Mouse (Mus musculus) kidney, postnatal 25 days (tissue): Measurements from ENCODE around the gene 4930556J24Rik.
"Not testable (repeated sequence)": the region's sequence is repeated elsewhere in the genome, so short reads cannot be mapped to it uniquely, and the experiment has no call there.

ENCODE experiments used
- DNase-seq, 2 experiments: peaks; one replicate each; pipeline ENCODE4 v3.0.0; 2021; ENCODE audit warnings: mixed read lengths in 2 of 2

4930556J24Rik gene

DNA sequence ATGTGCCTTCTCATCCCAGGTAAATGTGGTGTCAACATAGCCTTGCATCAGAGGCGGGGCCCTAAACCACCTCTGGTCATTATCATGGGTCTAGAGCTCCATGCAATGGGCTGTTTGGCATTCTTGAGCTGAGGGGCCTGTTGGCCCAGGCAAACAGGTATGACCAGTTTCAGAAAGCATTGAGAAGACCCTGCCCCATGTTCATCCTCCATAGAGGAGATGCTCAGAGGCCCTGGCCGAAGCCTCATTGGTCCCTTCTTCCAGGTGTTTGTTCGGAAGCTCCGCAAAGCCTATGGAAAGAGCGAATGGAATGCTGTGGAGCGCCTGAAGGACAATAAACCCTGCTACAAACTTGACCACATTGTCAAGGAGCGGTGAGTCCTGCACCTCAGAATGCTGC, 6.2 kb downstream of the 4930556J24Rik start:
- DNase-seq: peak in 1 of 2 experiments; percentile 16

DNA sequence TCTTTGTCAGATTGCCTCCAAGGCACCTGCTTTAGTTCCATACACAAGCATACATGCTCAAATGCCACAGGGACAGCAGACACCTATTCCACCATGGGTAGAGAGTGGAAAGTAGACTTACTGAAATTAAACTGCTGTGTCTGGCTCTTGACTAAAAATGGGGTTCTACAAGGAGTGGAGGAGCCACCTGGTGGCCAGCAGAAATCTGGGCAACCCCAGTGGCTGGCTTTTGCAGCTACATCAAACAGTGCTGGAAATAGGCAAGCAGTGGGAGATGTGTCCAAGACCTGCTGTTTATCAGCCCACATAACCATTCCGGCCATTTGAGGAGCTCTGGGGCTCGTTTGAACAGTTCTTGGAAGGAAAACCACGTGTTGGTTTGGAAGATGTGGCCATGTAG, 6.7 kb downstream of the 4930556J24Rik start:
- DNase-seq: peak in 1 of 2 experiments; percentile 62

DNA sequence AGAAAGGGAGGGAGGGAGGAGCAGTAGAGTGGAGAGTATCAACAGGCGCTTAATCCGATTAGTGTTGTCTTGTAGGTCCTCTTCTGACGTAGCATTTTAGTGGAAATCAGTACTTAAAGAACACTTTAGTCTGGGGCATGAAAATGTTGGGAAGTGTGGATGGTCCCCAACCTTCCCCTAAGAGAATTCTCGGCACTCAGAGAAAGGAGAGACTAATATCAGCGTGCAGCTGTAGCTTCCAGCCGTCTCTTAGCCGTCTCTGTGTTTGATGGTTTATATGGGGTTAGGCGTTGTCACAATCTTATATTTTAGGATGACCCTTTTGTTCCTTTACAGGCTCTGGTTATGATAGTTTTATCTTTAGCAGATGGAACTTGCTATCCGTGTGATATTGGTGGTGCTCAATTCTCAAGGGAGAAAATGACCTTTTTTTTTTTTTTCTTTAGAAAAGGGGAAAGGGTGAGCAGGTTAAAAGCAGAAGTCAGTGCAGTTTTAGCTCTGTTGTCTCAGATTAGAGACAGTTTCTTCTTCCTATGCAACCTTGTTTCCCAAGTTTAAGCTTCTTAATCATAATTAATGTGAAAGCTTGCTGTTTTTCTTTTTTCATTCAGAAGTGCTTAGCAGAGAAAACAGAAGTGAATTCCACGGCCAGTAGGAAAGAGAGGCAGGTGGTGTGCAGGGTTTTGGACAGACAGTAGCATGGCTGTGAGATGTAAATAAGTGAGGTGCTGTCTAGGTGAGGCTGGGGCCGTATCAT, 12.0 kb downstream of the 4930556J24Rik start:
- peak in 1 of 2 experiments; percentile 3 for DNase-seq

DNA sequence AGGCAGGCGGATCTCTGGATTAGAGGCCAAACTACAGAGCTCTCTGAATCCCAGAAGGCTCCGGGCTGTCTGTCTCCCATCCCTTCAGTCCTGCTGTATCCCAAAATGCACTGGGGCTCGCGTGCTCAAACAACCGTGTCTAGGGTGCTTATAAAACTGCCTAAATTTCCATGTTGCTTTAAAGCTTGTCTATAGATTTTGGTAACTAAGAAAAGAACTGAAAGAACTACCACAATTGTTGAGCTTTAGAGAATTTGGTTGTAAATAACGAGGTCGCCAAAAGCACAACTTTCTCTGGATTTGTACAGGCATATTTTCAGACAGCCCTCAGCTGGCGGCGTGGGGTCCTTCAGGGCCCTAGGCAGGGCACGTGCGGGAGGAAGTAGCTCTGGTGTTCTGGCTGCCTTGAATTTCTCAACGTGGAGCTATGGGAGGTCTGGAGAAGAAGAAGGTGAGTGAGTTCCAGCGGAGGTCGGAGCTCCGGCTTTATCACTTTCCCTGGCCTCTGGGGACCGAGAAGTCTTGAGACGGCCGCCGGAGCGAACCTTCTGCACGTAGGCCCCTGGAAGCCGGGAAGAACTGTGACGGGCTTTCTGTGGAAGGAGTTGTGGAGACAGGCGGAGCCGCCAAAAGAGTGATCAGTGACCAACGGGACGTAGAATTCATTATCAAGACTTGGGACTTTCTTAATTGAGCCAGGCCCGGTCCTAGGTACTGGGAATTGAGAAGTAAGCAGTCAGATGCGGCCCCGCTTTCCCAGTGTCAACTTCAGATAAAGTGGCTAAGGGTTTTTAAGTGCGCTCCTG, 12.8 kb downstream of the 4930556J24Rik start, which contains the start of gene Pes1:
Gene Pes1 (plus strand): TSS at position 366 of the 806 bp plus-strand sequence.
- DNase-seq: peak; percentile 84 to 90

- peak; percentile 36 to 56 for DNase-seq
Measured at GRCm38 (mm10) chr11:3963155-3963554, 13.4 kb downstream of the 4930556J24Rik start.

DNA sequence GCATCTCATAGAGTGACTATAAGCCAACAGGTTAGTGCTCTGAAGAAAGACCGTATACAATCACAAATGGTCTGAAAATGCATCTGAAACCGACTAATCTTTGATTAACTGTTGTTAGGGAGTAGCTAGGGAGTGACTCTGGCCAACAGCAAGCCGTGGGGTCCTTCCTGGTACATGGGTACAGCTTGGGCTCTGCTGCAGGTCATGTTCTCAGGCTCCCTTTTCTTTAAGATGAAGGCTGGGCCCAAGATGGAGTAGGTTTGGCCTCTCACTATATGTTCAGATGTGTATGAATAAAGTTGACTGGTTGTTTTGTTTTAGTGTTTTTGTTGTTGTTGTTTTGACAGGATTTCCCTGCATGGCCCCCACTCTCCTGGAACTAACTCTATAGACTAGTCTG, 14.8 kb downstream of the 4930556J24Rik start:
- peak in 1 of 2 experiments; percentile 7 for DNase-seq

GRCm38 (mm10) chr11:3960901-3961300, 15.7 kb downstream of the 4930556J24Rik start:
- DNase-seq: no peak

GRCm38 (mm10) chr11:3955371-3955770, 21.2 kb downstream of the 4930556J24Rik start:
- DNase-seq: peak in 1 of 2 experiments; percentile 18

GRCm38 (mm10) chr11:3954876-3955275, 21.7 kb downstream of the 4930556J24Rik start:
- not testable (repeated sequence) for DNase-seq

- DNase-seq: no peak
Measured at GRCm38 (mm10) chr11:3946386-3946785, 30.2 kb downstream of the 4930556J24Rik start.

- peak in 1 of 2 experiments; percentile 60 for DNase-seq
Measured at GRCm38 (mm10) chr11:3941371-3941770, 35.2 kb downstream of the 4930556J24Rik start.

- peak; percentile 60 to 85 for DNase-seq
Measured at GRCm38 (mm10) chr11:3937321-3937874, 39.2 kb downstream of the 4930556J24Rik start.

DNA sequence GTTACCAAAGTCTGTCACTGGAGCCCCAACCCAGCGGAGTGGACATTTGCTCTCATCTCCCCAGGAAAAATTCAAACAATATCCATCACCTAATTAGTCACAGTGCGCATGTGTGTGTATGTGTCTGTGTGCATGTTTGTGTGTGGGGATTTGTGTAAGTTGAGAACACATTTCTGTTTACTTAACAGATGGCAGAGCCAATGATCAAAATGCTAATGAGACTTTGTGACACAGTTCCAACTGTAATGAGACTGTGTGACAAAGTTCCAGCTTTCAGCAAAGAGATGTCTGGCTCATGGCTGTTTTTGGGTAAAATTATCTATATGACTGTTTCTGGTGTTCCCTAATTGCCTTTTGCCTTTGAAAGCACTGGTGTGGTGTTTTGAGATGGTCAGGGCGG, 40.3 kb downstream of the 4930556J24Rik start:
- DNase-seq: no peak

DNA sequence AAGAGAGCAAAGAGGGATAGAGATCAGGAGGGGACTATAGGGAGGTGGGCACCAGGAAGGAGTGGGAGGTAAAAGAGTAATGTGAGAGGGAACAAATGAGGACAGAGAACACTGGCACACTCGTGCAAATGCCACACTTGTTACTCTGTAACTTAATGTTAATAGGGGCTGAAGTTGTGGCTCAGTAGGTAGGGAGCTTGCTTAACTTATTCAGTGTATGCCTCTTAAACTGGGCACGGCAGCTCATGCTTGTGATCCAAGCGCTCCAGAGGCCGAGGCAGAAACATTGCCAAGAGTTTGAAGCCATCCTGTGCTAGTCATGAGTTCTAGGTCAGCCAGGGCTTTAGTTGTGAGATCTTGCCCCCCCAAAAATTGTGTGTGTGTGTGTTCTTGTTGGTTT, 41.4 kb downstream of the 4930556J24Rik start:
- peak; percentile 50 to 74 for DNase-seq

- peak in 1 of 2 experiments; percentile 67 for DNase-seq
Measured at GRCm38 (mm10) chr11:3933756-3934285, 42.8 kb downstream of the 4930556J24Rik start.

DNA sequence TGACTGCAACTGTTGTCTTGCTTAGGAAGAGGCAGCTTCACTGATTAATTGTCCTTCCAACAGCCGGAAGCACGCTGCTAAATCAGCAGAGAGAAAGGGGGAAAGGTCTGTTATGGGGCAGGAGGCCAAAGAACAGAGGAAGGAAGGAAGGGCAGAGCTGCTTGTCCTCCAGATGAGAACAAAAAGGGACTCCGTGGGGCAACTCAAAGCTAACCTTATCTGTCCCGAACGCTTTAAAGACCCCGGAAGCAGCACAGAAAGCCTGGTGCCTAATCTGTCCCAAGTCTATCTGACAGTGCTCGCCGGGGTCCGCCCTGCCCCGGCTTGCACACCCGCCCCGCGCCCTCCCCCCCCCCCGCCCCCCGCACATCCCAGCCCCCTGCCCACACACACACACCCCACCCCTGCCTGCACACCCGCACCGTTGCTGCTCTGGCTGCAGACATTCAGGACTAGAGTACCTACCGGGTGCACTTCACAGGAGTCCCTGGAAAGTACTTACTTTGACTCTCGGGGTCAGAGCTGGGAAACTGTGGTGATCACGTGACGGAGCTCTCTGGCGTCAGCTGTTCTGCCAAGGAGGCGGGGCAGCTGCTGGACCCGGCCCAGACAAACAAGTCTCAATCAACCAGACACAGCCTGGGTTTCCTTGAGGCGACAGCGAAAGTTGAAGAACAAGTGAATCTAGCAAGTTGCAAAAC, 44.9 kb downstream of the 4930556J24Rik start, which contains the start of gene Tcn2:
Gene Tcn2 (minus strand): TSS at position 649 of the 701 bp plus-strand sequence.
- peak; percentile 97 for DNase-seq

DNA sequence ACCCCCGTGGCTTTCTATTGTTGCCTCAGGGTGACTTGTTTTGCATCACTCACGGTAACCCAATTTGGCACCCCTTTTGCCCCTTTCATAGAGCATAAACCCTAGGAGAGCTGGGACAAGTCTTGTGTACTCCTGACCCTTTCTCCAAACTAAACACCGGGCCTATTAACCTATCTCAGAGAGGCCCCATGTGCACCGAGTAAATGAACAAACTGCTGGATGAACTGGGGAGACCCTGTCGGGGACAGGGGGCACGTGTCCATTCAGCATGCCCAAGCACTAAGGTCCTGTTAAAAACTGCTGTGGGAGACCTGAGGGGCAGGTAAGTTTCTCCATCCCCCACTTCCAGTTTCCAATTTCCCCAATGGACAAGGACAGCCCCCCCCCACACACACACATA, 45.6 kb downstream of the 4930556J24Rik start:
- DNase-seq: peak in 1 of 2 experiments; percentile 73

DNA sequence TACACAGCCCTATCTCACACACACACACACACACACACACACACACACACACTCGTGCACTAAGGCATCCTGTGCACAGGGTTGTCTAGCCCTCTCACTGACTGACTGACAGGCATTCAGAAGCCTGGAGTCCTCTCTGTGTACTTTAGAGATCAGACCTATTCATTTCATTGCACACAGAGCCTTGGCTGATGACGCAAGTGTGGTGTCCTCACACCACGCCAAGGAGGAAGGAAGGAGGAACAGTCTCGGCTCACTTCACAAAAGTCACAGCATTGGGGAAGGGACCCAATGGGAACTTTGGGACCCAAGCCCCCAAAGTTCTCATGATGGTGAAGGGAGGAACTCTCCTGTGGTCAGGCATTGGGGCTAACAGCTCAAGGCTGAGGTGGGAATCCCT, 46.6 kb downstream of the 4930556J24Rik start:
- DNase-seq: peak in 1 of 2 experiments; percentile 53

DNA sequence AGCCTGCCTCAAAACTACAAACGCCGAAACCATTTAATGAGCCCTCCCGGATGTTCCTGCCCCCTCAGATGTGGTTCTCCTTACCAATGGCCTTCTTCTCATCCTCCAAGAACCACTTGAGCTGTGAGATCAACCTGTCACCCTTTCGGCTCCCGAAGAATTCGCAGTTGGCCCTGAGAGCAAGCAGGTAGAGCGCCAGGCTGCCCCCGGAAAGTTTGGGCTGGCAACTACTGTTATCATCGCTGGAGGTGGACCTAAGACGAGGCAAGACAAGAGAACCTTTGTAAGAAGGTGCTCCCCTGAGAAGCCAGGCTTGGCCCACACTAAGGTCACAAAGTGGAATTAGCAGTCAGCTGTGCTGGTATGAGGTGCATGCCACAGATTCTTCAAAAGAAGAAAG, 50.7 kb downstream of the 4930556J24Rik start:
- peak in 1 of 2 experiments; percentile 31 for DNase-seq

DNA sequence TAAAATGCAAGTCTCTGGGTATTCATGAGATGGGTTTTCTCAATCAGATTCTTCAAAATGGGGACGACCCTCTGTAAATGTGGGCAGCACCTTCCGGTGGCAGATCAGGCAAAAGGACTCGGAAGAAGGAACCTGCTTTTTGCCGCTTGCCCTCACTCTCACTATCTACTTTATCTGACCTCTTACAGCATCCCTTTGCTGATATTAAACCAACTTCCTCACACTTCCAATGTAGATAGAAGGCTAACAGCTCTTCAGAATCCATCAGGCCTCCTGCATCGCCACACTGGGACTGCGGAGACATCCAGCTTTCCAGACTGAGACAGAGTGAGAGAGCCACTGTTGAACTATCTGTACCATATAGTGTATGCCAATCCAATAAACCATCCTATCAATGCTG, 53.8 kb downstream of the 4930556J24Rik start:
- DNase-seq: no peak

DNA sequence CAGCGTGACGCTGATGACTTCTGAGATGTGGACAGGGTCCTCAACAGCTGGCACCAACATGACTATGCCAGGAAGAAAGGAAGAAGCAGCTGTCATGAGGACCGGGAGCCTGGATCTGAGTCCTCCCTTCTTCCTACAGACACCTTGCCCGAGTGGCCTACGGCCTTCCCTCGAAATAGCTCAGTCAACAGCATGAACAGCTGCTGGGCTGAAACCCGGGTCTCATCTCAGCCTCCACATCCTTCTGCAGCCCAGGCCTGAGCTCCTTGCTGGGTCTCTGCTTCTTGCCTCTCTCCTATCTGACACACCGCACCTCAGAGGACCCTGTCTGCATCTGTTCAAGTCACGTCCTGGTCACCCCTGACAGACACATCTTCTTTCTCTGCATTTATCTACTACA, 54.5 kb downstream of the 4930556J24Rik start:
- DNase-seq: peak in 1 of 2 experiments; percentile 35

- peak; percentile 55 to 68 for DNase-seq
Measured at GRCm38 (mm10) chr11:3921281-3921850, 55.2 kb downstream of the 4930556J24Rik start.
